Mouse (Mus musculus) heart, postnatal 0 days (tissue): ENCODE data around the gene Ltbp1.

Source experiments
- CTCF ChIP-seq: IDR thresholded peaks from 2 replicates; pipeline ENCODE4 v1.5.1; 2016; ENCODE audit warnings: antibody characterized with exemption, control low read depth, low read depth
- EP300 ChIP-seq: IDR thresholded peaks from 2 replicates; pipeline ENCODE4 v1.6.1; 2016; ENCODE audit warnings: antibody characterized with exemption, low read depth

- TF ChIP-seq EP300 (no peak), CTCF (peak; percentile 55)
Observed at GRCm38 (mm10) chr17:75406405-75406804, 401.0 kb downstream of the Ltbp1 start.
